Mouse (Mus musculus): ENCODE data around the gene Tlr12. TPM values are rescaled to one million over a fixed set of nuclear protein-coding genes. Genes with fewer than 3 reads are reported as not detected.

Gene Tlr12
- polyA plus RNA-seq, 1 experiment from 2014 or later = 0.67 TPM

Other genes starting within 250 kb of the Tlr12 start
- 5.7 and 6.3 TPM in 2 replicates for gene Zscan20, start 8.5 kb downstream of the Tlr12 start, polyA plus RNA-seq (2016; fragmentation: Nextera tagmentation; extraction: Ambion mirVana)
- gene Phc2, start 36.1 kb upstream of the Tlr12 start, polyA plus RNA-seq (2016; fragmentation: Nextera tagmentation; extraction: Ambion mirVana) = 41.9 and 62.2 TPM in 2 replicates
- gene A3galt2, start 136.7 kb upstream of the Tlr12 start, polyA plus RNA-seq (2016; fragmentation: Nextera tagmentation; extraction: Ambion mirVana) = 0.18 and 0.26 TPM in 2 replicates
- 36.1 and 45.3 TPM in 2 replicates for gene Zfp362, start 187.4 kb upstream of the Tlr12 start, polyA plus RNA-seq (2016; fragmentation: Nextera tagmentation; extraction: Ambion mirVana)

Data from hindbrain, embryonic 10.5 days (tissue).